Mouse (Mus musculus) CH12.LX (cell line): ENCODE results near the gene Mst1.

Experiments used
- CTCF ChIP-seq, 2 experiments: IDR thresholded peaks in 1 of 2; conservative IDR thresholded peaks in 1 of 2; 2 replicates each; pipeline ENCODE4 v1.5.1; 2011 to 2012; ENCODE audit warnings: low read depth in 2 of 2, low read length in 2 of 2, improper control_type of control experiment in 1 of 2, inconsistent platforms in 1 of 2, mild to moderate bottlenecking in 1 of 2, moderate library complexity in 1 of 2
- EP300 ChIP-seq: IDR thresholded peaks from 2 replicates; pipeline ENCODE4 v1.6.1; 2011; ENCODE audit warnings: low read length, improper control_type of control experiment
- HCFC1 ChIP-seq: IDR thresholded peaks from 2 replicates; pipeline ENCODE4 v1.6.1; 2012; ENCODE audit warnings: low read depth, mild to moderate bottlenecking, inconsistent platforms, low read length, improper control_type of control experiment
- KAT2A ChIP-seq: IDR thresholded peaks from 2 replicates; pipeline ENCODE4 v1.6.1; 2012; ENCODE audit warnings: low read length, improper control_type of control experiment, inconsistent platforms; ENCODE audit not compliant: insufficient replicate concordance
- PAX5 ChIP-seq: IDR thresholded peaks from 2 replicates; pipeline ENCODE4 v1.6.1; 2012; ENCODE audit warnings: low read length, inconsistent platforms, mixed read lengths
- POLR2A ChIP-seq: IDR thresholded peaks from 2 replicates; pipeline ENCODE4 v1.6.1; 2011; ENCODE audit warnings: low read depth, mild to moderate bottlenecking, improper control_type of control experiment, low read length
- POLR2AphosphoS2 ChIP-seq: IDR thresholded peaks from 2 replicates; pipeline ENCODE4 v1.6.1; 2011; ENCODE audit warnings: low read depth, low read length, improper control_type of control experiment
- SIN3A ChIP-seq: IDR thresholded peaks from 2 replicates; pipeline ENCODE4 v1.6.1; 2012; ENCODE audit warnings: low read length, improper control_type of control experiment, inconsistent platforms
- ZKSCAN1 ChIP-seq: IDR thresholded peaks from 2 replicates; pipeline ENCODE4 v1.6.1; 2012; ENCODE audit warnings: low read depth, inconsistent platforms, low read length, improper control_type of control experiment, borderline replicate concordance

- TF ChIP-seq KAT2A (no peak), CTCF (conservative IDR thresholded peaks at IDR 0.05 in 1 of 2, IDR thresholded peaks at IDR 0.05 in 1 of 2; ENCODE audit: low read depth in 2 of 2, low read length in 2 of 2) (no peak), POLR2AphosphoS2 (no peak), POLR2A (no peak), SIN3A (no peak), EP300 (no peak), ZKSCAN1 (no peak), HCFC1 (no peak), PAX5 (no peak)
Observed at GRCm38 (mm10) chr9:108053665-108054225, 26.5 kb upstream of the Mst1 start.
